Mouse (Mus musculus): ENCODE results near the gene Fto.

- TF ChIP-seq CTCF (IDR thresholded peaks at IDR 0.05; ENCODE audit: low read depth) (no peak), EP300 (IDR thresholded peaks at IDR 0.05; ENCODE audit: low read depth) (no peak)
These were observed 317.2 kb downstream of the Fto start for GRCm38 (mm10) chr8:91630320-91631033.

All from liver, embryonic 14.5 days (tissue).